Mouse (Mus musculus) lung, postnatal 0 days (tissue): ENCODE measurements at regions not wholly inside any gene's neighbourhood (a gene's known extent, or its start where the extent isn't known, plus 50 kb on each side); places are given as distances from the start of the nearest gene placed in this dataset.

Experiments
- ATAC-seq: fragments of 200-750 bp; cut with Nextera tagmentation; 2 replicates; pipeline ENCODE4 v1.8.0; 2017; ENCODE audit warnings: moderate library complexity
- DNase-seq: peaks from one replicate; pipeline ENCODE4 v3.0.0-alpha.2; 2016; ENCODE audit warnings: low spot score
- H3K27ac ChIP-seq: fragments of 300-500 bp; sonication (generic); 2 replicates; pipeline ENCODE4 v1.5.1; 2014; ENCODE audit warnings: antibody characterized with exemption, mild to moderate bottlenecking, low read length, mixed read lengths
- H3K27me3 ChIP-seq: fragments of 300-500 bp; sonication (generic); replicated peaks from 2 replicates; pipeline ENCODE4 v1.6.1; 2014; ENCODE audit warnings: low read length, mixed read lengths; ENCODE audit not compliant: insufficient read depth
- H3K36me3 ChIP-seq: fragments of 300-500 bp; sonication (generic); 2 replicates; pipeline ENCODE4 v1.6.1; 2014; ENCODE audit warnings: low read length, mixed read lengths; ENCODE audit not compliant: insufficient read depth
- H3K4me1 ChIP-seq: fragments of 300-500 bp; sonication (generic); 2 replicates; pipeline ENCODE4 v1.6.1; 2014; ENCODE audit warnings: antibody characterized with exemption, low read depth, low read length, mixed read lengths; ENCODE audit not compliant: insufficient read depth
- H3K4me2 ChIP-seq: fragments of 300-500 bp; sonication (generic); replicated peaks from 2 replicates; pipeline ENCODE4 v1.6.1; 2014; ENCODE audit warnings: low read depth, mild to moderate bottlenecking, low read length, moderate library complexity, mixed read lengths
- H3K4me3 ChIP-seq: fragments of 300-500 bp; sonication (generic); 2 replicates; pipeline ENCODE4 v1.5.1; 2014; ENCODE audit warnings: low read depth, low read length
- H3K9ac ChIP-seq: fragments of 300-500 bp; sonication (generic); replicated peaks from 2 replicates; pipeline ENCODE4 v1.6.1; 2014; ENCODE audit warnings: low read depth, mild to moderate bottlenecking
- H3K9me3 ChIP-seq: fragments of 300-500 bp; sonication (generic); 2 replicates; pipeline ENCODE4 v1.6.1; 2016; ENCODE audit warnings: low read length, mixed read lengths
- CTCF ChIP-seq: IDR thresholded peaks from 2 replicates; pipeline ENCODE4 v1.5.1; 2016; ENCODE audit warnings: antibody characterized with exemption, mild to moderate bottlenecking
- EP300 ChIP-seq: IDR thresholded peaks from 2 replicates; pipeline ENCODE4 v1.6.1; 2016; ENCODE audit warnings: antibody characterized with exemption, mild to moderate bottlenecking, control low read depth
- WGBS: fragments of 180-500 bp; shearing (Covaris S2); extraction: QIAGEN DNeasy Blood & Tissue Kit; methylation state at CpG from one replicate; pipeline ENCODE4 v1.1.7; 2014; 5-methylcytosine and 5-hydroxymethylcytosine counted together

- no peaks in the 10 kb centered on the region for H3K36me3 ChIP-seq
- 83% methylated on average over 2 of the region's 2 CpGs for WGBS
- no peak for TF ChIP-seq CTCF
- no peak for TF ChIP-seq EP300
- no peak overlapping the region for H3K27ac ChIP-seq
- no peaks in the 10 kb centered on the region for H3K4me1 ChIP-seq
- H3K9me3 ChIP-seq, result no peaks in the 10 kb centered on the region
- no peak overlapping the region for H3K4me2 ChIP-seq
- no peak overlapping the region for H3K4me3 ChIP-seq
- H3K9ac ChIP-seq, result no peak overlapping the region
- H3K27me3 ChIP-seq, result no peaks in the 10 kb centered on the region
- no peak for ATAC-seq
- no peak for DNase-seq
Measured at GRCm38 (mm10) chr15:10073580-10073979, 103.5 kb upstream of the Prlr start.

- TF ChIP-seq CTCF (no peak), EP300 (no peak)
- Histone ChIP-seq H3K9me3 (no peaks in the 10 kb centered on the region), H3K27ac (no peak overlapping the region), H3K9ac (no peak overlapping the region), H3K4me2 (no peak overlapping the region), H3K4me1 (no peaks in the 10 kb centered on the region), H3K27me3 (no peaks in the 10 kb centered on the region), H3K36me3 (no peaks in the 10 kb centered on the region), H3K4me3 (no peak overlapping the region)
- ATAC-seq, result no peak
- WGBS, result 57% methylated on average over 9 of the region's 9 CpGs
- no peak for DNase-seq
Measured at GRCm38 (mm10) chr15:10074916-10075315, 102.1 kb upstream of the Prlr start.

DNA sequence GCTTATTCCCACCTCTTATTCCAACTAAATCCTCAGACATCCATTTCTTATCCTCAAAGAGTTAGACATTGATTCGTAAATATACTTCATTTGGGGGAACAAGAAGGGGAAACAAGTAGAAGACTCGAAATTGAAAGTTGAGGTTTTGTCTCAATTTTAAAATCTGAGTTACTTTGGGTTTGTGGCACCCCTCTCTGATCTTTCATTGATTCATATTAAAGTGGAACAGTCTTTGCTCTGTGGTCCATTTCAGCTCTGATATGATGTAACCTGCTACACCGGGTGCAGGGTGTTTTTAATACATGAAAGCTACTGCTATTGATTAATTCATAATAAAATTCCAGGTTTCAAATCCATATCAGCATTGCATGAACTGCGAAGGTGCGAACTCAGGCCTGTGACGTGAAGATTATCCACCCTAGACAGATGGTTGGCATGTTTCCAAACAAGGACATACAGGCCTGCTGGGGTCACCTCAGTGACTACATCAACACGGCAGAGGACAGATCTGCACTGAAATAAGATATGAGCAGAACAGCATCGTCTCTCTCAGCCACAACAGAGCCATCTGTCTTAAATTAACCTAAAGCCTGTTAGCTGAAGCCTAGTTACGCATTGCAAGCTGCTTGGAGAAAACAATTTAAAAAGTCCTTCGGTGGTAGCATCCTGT lies 101.5 kb upstream of the Prlr start:
- Histone ChIP-seq H3K27ac (no peak overlapping the region), H3K36me3 (no peaks in the 10 kb centered on the region), H3K9me3 (no peaks in the 10 kb centered on the region), H3K4me3 (no peak overlapping the region), H3K9ac (no peak overlapping the region), H3K27me3 (no peaks in the 10 kb centered on the region), H3K4me2 (no peak overlapping the region), H3K4me1 (no peaks in the 10 kb centered on the region)
- WGBS, result 50% methylated on average over 10 of the region's 10 CpGs
- TF ChIP-seq EP300 (no peak), CTCF (no peak)
- ATAC-seq (no peak), DNase-seq (no peak)

DNA sequence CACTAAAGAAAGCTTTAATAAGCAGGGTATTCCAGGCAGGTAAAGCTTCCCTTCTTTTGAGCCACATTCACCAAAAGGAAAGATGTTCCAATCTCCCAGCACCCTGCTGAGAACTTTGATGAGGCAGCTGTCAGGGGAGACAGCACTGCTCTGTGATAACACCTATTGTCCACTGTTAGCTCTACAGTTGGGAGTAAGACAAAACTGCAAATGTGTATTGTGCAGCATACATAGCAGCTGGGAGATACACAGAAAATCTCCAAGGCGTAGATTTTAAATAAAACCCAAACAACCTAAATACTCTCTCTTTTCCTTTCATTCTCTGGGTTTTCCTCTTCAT lies 101.0 kb upstream of the Prlr start:
- WGBS, result 58% methylated on average over 1 of the region's 1 CpGs
- no peak for TF ChIP-seq CTCF
- Histone ChIP-seq H3K4me2 (no peak overlapping the region), H3K9ac (no peak overlapping the region), H3K27me3 (no peaks in the 10 kb centered on the region), H3K36me3 (no peaks in the 10 kb centered on the region), H3K4me3 (no peak overlapping the region), H3K4me1 (no peaks in the 10 kb centered on the region), H3K9me3 (no peaks in the 10 kb centered on the region), H3K27ac (no peak overlapping the region)
- ATAC-seq, result no peak
- DNase-seq, result no peak

DNA sequence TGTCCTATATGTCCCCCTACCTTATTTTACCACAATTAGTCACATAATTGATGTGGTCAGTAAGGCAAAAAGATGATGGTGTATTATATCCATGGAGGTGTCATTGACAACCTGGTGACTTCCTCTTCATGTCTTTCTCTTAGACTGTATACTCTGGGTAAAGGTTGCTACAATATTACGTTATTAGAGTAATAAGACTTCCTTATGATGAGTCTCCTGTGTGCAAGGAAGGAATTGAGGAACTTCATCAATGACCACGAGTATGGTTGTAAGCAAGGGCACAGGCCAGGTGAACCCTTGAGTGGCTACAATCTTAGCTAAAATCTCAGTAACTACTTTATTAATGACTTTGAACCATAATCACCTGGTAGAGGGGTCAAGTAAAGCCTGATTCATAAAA lies 98.6 kb upstream of the Prlr start:
- Histone ChIP-seq H3K9me3 (no peaks in the 10 kb centered on the region), H3K27me3 (no peaks in the 10 kb centered on the region), H3K4me1 (no peaks in the 10 kb centered on the region), H3K27ac (no peak overlapping the region), H3K36me3 (no peaks in the 10 kb centered on the region), H3K9ac (no peak overlapping the region), H3K4me2 (no peak overlapping the region), H3K4me3 (no peak overlapping the region)
- ATAC-seq (no peak), DNase-seq (no peak)
- TF ChIP-seq EP300, result no peak
- TF ChIP-seq CTCF, result no peak
- 70% methylated on average over 2 of the region's 2 CpGs for WGBS

- Histone ChIP-seq H3K27me3 (no peaks in the 10 kb centered on the region), H3K9me3 (no peaks in the 10 kb centered on the region), H3K4me2 (no peak overlapping the region), H3K36me3 (no peaks in the 10 kb centered on the region), H3K27ac (no peak overlapping the region), H3K4me3 (no peak overlapping the region), H3K4me1 (no peaks in the 10 kb centered on the region), H3K9ac (no peak overlapping the region)
- no peak for TF ChIP-seq CTCF
- TF ChIP-seq EP300, result no peak
- ATAC-seq (no peak), DNase-seq (no peak)
- 77% methylated on average over 4 of the region's 4 CpGs for WGBS
Measured at GRCm38 (mm10) chr15:10079510-10079909, 97.5 kb upstream of the Prlr start.

GRCm38 (mm10) chr15:10088691-10089090 lies 88.3 kb upstream of the Prlr start:
- H3K36me3 ChIP-seq, result no peaks in the 10 kb centered on the region
- no peak overlapping the region for H3K4me2 ChIP-seq
- H3K27me3 ChIP-seq, result no peaks in the 10 kb centered on the region
- H3K27ac ChIP-seq, result no peak overlapping the region
- DNase-seq, result no peak
- H3K9me3 ChIP-seq, result no peaks in the 10 kb centered on the region
- no peak for ATAC-seq
- WGBS, result 67% methylated on average over 3 of the region's 3 CpGs
- no peak for TF ChIP-seq CTCF
- no peak for TF ChIP-seq EP300
- no peak overlapping the region for H3K9ac ChIP-seq
- H3K4me1 ChIP-seq, result no peaks in the 10 kb centered on the region
- H3K4me3 ChIP-seq, result no peak overlapping the region
